Mouse (Mus musculus): Measurements from ENCODE around the gene Gm10318.

Gm10318 gene

DNA sequence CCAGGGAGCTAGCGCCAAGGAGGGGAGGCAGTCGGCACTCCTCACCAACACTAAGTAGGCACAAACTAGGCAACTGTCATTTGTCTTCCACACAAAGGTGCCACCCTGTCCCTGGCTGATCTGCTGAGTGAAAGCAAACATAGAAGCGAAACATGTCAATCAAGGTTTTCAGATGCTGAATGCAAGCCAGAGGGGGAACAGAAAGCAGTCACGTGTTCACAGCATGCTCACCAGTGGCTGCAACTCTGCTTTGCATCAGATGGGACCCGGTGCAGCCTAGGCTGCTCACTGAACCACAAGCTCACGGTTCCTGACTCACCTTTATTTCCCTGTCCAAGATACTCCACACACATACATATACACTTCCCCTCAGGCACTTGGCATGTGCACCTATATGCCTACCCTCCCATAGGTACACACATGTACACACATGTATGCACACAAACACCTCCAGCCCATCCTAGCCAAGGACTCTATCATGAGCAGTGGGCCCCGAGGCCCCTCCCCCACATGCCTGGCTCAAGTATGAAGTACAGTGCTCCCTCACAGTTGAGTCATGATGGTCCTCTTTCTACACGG, 38.4 kb downstream of the Gm10318 start:
- no peak for DNase-seq (ENCODE audit: extremely low spot score)

DNA sequence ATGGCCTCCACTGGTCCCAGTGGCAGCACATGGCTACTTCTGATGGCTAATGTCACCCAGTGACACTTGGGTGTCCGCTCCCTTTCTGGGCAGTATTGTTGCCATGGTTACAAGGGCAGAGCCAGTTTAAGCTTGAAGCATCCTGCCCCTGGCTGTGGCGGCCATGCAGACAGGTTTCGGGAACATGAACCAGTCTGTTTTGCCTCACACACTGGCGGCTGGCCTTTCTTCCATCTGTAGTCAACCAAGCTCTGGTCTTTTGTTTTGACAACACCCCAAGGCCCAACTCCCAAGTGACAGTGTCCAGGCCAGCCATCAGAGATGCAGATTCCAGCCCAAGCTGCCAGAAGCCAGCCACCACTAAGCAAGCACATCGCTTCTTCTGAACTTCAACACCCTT, 42.9 kb downstream of the Gm10318 start:
- DNase-seq (ENCODE audit: extremely low spot score) = no peak

DNA sequence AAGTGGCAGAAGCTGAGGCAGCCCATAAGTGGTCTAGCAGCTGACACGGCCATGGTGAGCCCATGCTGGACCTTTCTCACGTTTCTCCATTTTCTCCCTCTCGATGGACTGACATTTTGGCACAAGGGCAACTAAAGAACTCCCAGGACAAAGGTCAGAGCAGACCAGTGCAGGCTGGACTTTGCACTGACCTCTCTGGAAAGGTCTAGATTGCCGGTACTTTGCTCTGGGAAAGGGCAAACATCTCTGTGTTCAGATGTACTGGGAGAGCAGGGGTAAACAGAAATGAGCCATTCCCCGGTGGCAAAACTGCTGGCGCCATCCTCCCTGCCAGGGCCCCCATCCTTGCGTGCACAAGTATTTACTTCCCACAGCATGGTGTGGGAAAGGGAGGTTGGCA, 47.5 kb downstream of the Gm10318 start:
- no peak for DNase-seq (ENCODE audit: extremely low spot score)

- no peak for DNase-seq (ENCODE audit: extremely low spot score)
These were observed 48.5 kb downstream of the Gm10318 start for GRCm38 (mm10) chr10:77900903-77901818.

DNA sequence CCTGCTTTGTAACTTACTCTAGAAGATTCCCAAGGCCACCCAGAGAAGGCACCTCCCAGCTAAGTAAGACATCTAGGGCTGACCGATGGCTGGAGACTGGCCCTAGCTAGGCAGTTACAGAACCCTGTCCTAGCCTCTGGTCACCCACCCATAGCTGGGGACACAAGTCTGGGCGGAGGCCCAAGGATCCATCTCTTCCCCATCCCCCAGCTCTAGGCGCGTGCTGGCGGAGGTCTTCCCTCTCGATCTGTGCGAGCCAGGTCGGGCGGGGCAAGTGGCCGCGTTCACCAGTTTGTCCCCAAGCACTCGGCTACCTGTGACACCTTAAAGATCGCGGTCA, 49.2 kb downstream of the Gm10318 start:
- DNase-seq (ENCODE audit: extremely low spot score) = no peak

- DNase-seq (ENCODE audit: extremely low spot score) = peak; percentile 91
These were observed 49.7 kb downstream of the Gm10318 start, which contains the start of gene Lrrc3 for GRCm38 (mm10) chr10:77902211-77902893. TSS of gene Lrrc3 (minus strand) at chr10:77902536.

DNA sequence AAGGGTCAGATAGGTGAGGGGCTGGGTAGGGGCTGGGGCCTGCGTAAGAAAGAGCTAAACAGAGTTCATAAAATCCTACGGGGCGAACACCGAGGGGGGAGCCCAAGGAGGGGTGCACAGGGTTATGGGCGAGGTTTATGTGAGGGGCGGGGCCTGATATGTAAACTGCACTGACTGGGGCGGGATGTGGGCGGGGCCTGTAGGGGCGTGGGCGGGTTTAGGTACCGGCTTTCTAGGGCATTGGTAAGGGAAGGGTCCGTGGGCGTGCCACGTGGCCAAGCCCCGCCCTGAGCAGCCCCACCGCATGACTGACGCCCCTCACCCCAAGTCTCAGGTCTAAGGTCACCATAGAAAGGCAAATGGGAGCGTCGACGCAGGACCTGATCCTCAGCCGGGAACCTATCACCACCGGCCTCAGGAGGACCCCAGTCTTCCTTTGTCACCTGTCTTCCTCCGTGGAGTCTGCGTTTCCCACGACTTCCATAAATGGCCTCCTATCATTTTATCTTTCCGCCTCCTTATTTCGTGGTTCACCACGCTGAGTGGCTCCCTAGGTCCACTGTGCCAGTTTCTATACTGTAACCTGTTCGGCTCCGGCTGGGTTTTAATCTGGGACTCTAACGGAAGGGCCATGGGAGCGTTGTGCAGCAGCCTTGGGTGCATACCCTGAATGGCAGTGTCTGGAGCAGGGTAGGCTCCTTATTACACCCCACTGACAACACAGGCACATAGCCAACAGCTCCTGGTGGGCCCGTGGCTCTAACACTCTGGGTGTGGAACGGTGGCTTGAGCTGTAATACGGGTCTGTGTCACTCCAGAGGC, 50.4 kb downstream of the Gm10318 start:
- peak; percentile 90 for DNase-seq (ENCODE audit: extremely low spot score)
